ENCODE assay signal across 13 mouse cellular contexts in genomic region chr5:102373972-102374755, GRCm38 (mm10).
DNase-seq lines count a peak whose midpoint lies in the region; ATAC-seq lines count a peak whose summit lies in the region.
"Had no signal": no experiment of that assay in that cellular context is flagged by ENCODE, and none has a peak within 500 bp of the region (broad histone marks: within the 10 kb centered on the region; RNA-seq: fewer than 3 reads in every experiment).

No protein-coding gene starts in this region.

- no peak overlapping the region for H3K4me2 ChIP-seq in hindbrain, embryonic 14.5 days (replicated peaks)
- H3K4me2 ChIP-seq in hindbrain, embryonic 11.5 days (replicated peaks; ENCODE audit: low read depth, low read length), result no peak overlapping the region
- H3K4me2 ChIP-seq in midbrain, embryonic 14.5 days (ENCODE audit: low read length), result no peak overlapping the region
- H3K4me2 ChIP-seq: heart, embryonic 15.5 days; liver, embryonic 12.5 days had no signal

- H3K27ac ChIP-seq in hindbrain, embryonic 14.5 days, result no peak overlapping the region; the same call in 1 of the 2 replicates
- H3K27ac ChIP-seq in hindbrain, embryonic 11.5 days (ENCODE audit: low read depth, low read length), result no peak overlapping the region
- H3K27ac ChIP-seq in embryonic facial prominence, embryonic 10.5 days (replicated peaks), result no peak overlapping the region
- H3K27ac ChIP-seq in midbrain, embryonic 14.5 days (replicated peaks; ENCODE audit: low read depth, low read length), result no peak overlapping the region
- H3K27ac ChIP-seq: heart, embryonic 15.5 days; left cerebral cortex, adult 2 months; liver, embryonic 12.5 days; stomach, postnatal 0 days had no signal

- no peaks in the 10 kb centered on the region for H3K9me3 ChIP-seq in hindbrain, embryonic 14.5 days (ENCODE audit: control insufficient read depth, low read length)
- H3K9me3 ChIP-seq in hindbrain, embryonic 11.5 days (ENCODE audit: control insufficient read depth, low read length), result no peaks in the 10 kb centered on the region
- no peaks in the 10 kb centered on the region for H3K9me3 ChIP-seq in embryonic facial prominence, embryonic 10.5 days
- no peaks in the 10 kb centered on the region for H3K9me3 ChIP-seq in midbrain, embryonic 14.5 days (ENCODE audit: control insufficient read depth, low read length)
- H3K9me3 ChIP-seq: heart, embryonic 15.5 days; liver, embryonic 12.5 days had no signal

- no peaks in the 10 kb centered on the region for H3K4me1 ChIP-seq in hindbrain, embryonic 14.5 days (replicated peaks; ENCODE audit: control insufficient read depth, insufficient read depth, low read length)
- H3K4me1 ChIP-seq in hindbrain, embryonic 11.5 days (replicated peaks; ENCODE audit: control insufficient read depth, insufficient read depth, low read length), result no peaks in the 10 kb centered on the region
- peaks cover 14% of the 10 kb centered on the region for H3K4me1 ChIP-seq in embryonic facial prominence, embryonic 10.5 days
- 0 out of 2 replicates have a peak, but pooled peaks cover 5% of the 10 kb centered on the region for H3K4me1 ChIP-seq in midbrain, embryonic 14.5 days (ENCODE audit: control insufficient read depth, insufficient read depth, low read length)
- H3K4me1 ChIP-seq: heart, embryonic 15.5 days; liver, embryonic 12.5 days had no signal

- no peak overlapping the region for H3K9ac ChIP-seq in hindbrain, embryonic 14.5 days
- H3K9ac ChIP-seq in hindbrain, embryonic 11.5 days (ENCODE audit: low read depth, low read length), result no peak overlapping the region
- no peak overlapping the region for H3K9ac ChIP-seq in midbrain, embryonic 14.5 days (replicated peaks; ENCODE audit: low read length)
- H3K9ac ChIP-seq: heart, embryonic 15.5 days; liver, embryonic 12.5 days had no signal

- no peak for DNase-seq in hindbrain, embryonic 14.5 days (ENCODE audit: low spot score)
- DNase-seq in hindbrain, embryonic 11.5 days (ENCODE audit: low spot score), result no peak
- peak; percentile 25 for DNase-seq in embryonic facial prominence, embryonic 10.5 days (ENCODE audit: low spot score)
- DNase-seq in forelimb bud, embryonic 11.5 days (ENCODE audit: low read depth, low spot score), result peak; percentile 69
- peak; percentile 28 for DNase-seq in midbrain, embryonic 14.5 days
- DNase-seq in thymus, postnatal 25 days, result no peak
- DNase-seq in c-Kit-positive CD71-positive TER-119-positive erythroid progenitor cells, embryonic 14.5 days (ENCODE audit: low spot score), result no peak
- no peak for DNase-seq in gastrocnemius, postnatal 4 days (ENCODE audit: low spot score in 2 of 2)
- DNase-seq: gastrocnemius, postnatal 10 days had no signal

- H3K27me3 ChIP-seq in hindbrain, embryonic 14.5 days (ENCODE audit: control insufficient read depth, insufficient read depth, low read length), result no peaks in the 10 kb centered on the region
- H3K27me3 ChIP-seq in hindbrain, embryonic 11.5 days (ENCODE audit: control insufficient read depth, insufficient read depth, low read length), result no peaks in the 10 kb centered on the region
- no peaks in the 10 kb centered on the region for H3K27me3 ChIP-seq in embryonic facial prominence, embryonic 10.5 days (replicated peaks; ENCODE audit: low read depth, poor library complexity, severe bottlenecking)
- no peaks in the 10 kb centered on the region for H3K27me3 ChIP-seq in midbrain, embryonic 14.5 days (ENCODE audit: control insufficient read depth, insufficient read depth, low read length)
- H3K27me3 ChIP-seq: heart, embryonic 15.5 days; liver, embryonic 12.5 days had no signal

- peak; percentile 24; the same call in 1 of the 2 replicates for ATAC-seq in hindbrain, embryonic 14.5 days (ENCODE audit: low FRiP score)
- ATAC-seq in hindbrain, embryonic 11.5 days (ENCODE audit: low FRiP score), result no peak
- ATAC-seq in midbrain, embryonic 14.5 days (ENCODE audit: low FRiP score, low TSS enrichment), result peak; percentile 17; the same call in 1 of the 2 replicates
- ATAC-seq: liver, embryonic 12.5 days had no signal

- WGBS in hindbrain, embryonic 14.5 days, result 62% methylated on average over 11 of the region's 11 CpGs
- WGBS in hindbrain, embryonic 11.5 days, result 71% methylated on average over 11 of the region's 11 CpGs
- WGBS in embryonic facial prominence, embryonic 10.5 days, result 46% methylated on average over 11 of the region's 11 CpGs
- 43% methylated on average over 11 of the region's 11 CpGs for WGBS in midbrain, embryonic 14.5 days

- no peak overlapping the region for H3K4me3 ChIP-seq in hindbrain, embryonic 14.5 days (replicated peaks; ENCODE audit: low read length)
- H3K4me3 ChIP-seq in hindbrain, embryonic 11.5 days (ENCODE audit: low read depth, low read length), result no peak overlapping the region
- H3K4me3 ChIP-seq in embryonic facial prominence, embryonic 10.5 days, result no peak overlapping the region
- H3K4me3 ChIP-seq in midbrain, embryonic 14.5 days (replicated peaks; ENCODE audit: low read depth, low read length), result no peak overlapping the region
- H3K4me3 ChIP-seq: heart, embryonic 15.5 days; left cerebral cortex, adult 2 months; liver, embryonic 12.5 days had no signal

- H3K36me3 ChIP-seq in hindbrain, embryonic 14.5 days (replicated peaks; ENCODE audit: control insufficient read depth, insufficient read depth), result no peaks in the 10 kb centered on the region
- no peaks in the 10 kb centered on the region for H3K36me3 ChIP-seq in hindbrain, embryonic 11.5 days (ENCODE audit: control insufficient read depth, insufficient read depth, low read length)
- H3K36me3 ChIP-seq in embryonic facial prominence, embryonic 10.5 days (replicated peaks), result no peaks in the 10 kb centered on the region
- no peaks in the 10 kb centered on the region for H3K36me3 ChIP-seq in midbrain, embryonic 14.5 days (ENCODE audit: control insufficient read depth, insufficient read depth, low read length)
- H3K36me3 ChIP-seq: heart, embryonic 15.5 days; liver, embryonic 12.5 days had no signal

Comparison
In these comparisons a context has a peak if more than half of its experiments do, and no peak if none do; other contexts are left out.
1. DNase-seq: peak in embryonic facial prominence, embryonic 10.5 days (single experiment), forelimb bud, embryonic 11.5 days (single experiment) and midbrain, embryonic 14.5 days (single experiment); none in hindbrain, embryonic 14.5 days (single experiment), hindbrain, embryonic 11.5 days (single experiment), thymus, postnatal 25 days (single experiment), c-Kit-positive CD71-positive TER-119-positive erythroid progenitor cells, embryonic 14.5 days (single experiment) and gastrocnemius, postnatal 4 days (0 of 2).